Mouse (Mus musculus) ES-E14 (cell line): ENCODE results near the gene Prx.

Source experiments
- CHD2 ChIP-seq: IDR thresholded peaks from 2 replicates; pipeline ENCODE4 v1.6.1; 2014; ENCODE audit warnings: mild to moderate bottlenecking, low read depth, low read length, inconsistent platforms
- HCFC1 ChIP-seq: IDR thresholded peaks from 2 replicates; pipeline ENCODE4 v1.6.1; 2012; ENCODE audit warnings: low read length, inconsistent platforms, borderline replicate concordance; ENCODE audit not compliant: insufficient read depth
- MAFK ChIP-seq: IDR thresholded peaks from 2 replicates; pipeline ENCODE4 v1.6.1; 2014; ENCODE audit warnings: mild to moderate bottlenecking, low read depth, low read length, inconsistent platforms; ENCODE audit not compliant: insufficient read depth
- ZC3H11A ChIP-seq: IDR thresholded peaks from 2 replicates; pipeline ENCODE4 v1.6.1; 2012; ENCODE audit warnings: low read depth, mild to moderate bottlenecking, inconsistent platforms, low read length, borderline replicate concordance
- ZNF384 ChIP-seq: IDR thresholded peaks from 2 replicates; pipeline ENCODE4 v1.6.1; 2012; ENCODE audit warnings: low read depth, low read length, inconsistent platforms

GRCm38 (mm10) chr7:27478561-27478960 lies 20.6 kb upstream of the Prx start:
- no peak for TF ChIP-seq MAFK
- no peak for TF ChIP-seq ZC3H11A
- no peak for TF ChIP-seq ZNF384
- no peak for TF ChIP-seq CHD2
- no peak for TF ChIP-seq HCFC1
